Mouse (Mus musculus) small intestine, adult 2 months (tissue): ENCODE data around the gene Nid1.
"Not testable (repeated sequence)": the region's sequence is repeated elsewhere in the genome, so short reads cannot be mapped to it uniquely, and the experiment has no call there.

Source experiments
- CTCF ChIP-seq: fragments of 200-500 bp; IDR thresholded peaks from 2 replicates; pipeline ENCODE4 v1.5.1; 2012; ENCODE audit warnings: low read depth, mild to moderate bottlenecking, control low read depth, inconsistent platforms, low read length, moderate library complexity, mixed read lengths; ENCODE audit not compliant: insufficient replicate concordance, insufficient read length; ENCODE audit errors: extremely low read depth
- POLR2A ChIP-seq: fragments of 200-500 bp; IDR thresholded peaks from 2 replicates; pipeline ENCODE4 v1.6.1; 2012; ENCODE audit warnings: low read depth, mild to moderate bottlenecking, control low read depth, inconsistent platforms, low read length, moderate library complexity

GRCm38 (mm10) chr13:13415120-13416006 is 22.0 kb upstream of the Nid1 start:
- not testable (repeated sequence) for TF ChIP-seq POLR2A
- TF ChIP-seq CTCF, result peak; percentile 20; the same call in 1 of the 2 replicates
